Mouse (Mus musculus) gastrocnemius, postnatal 14 days (tissue): Measurements from ENCODE around the gene CK137956. TPM values are rescaled to one million over a fixed set of nuclear protein-coding genes. Genes with fewer than 3 reads are reported as not detected.
A peak's percentile ranks its signal among the peaks of the same experiment; 100 is the strongest.

Experiments
- DNase-seq: peaks from one replicate; pipeline ENCODE4 v3.0.0; 2021; ENCODE audit warnings: mixed read lengths
- intact Hi-C: fragments of 180-260 bp; cut with DNase I; formaldehyde crosslinking; loops from one replicate; pipeline ENCODE4 v1.15.1; 2025; ENCODE audit warnings: low total_unique reads
- total RNA-seq, 2 experiments: library from RNA; stranded (reverse); gene quantifications; 2 replicates each; pipeline ENCODE4 v1.2.3; 2021

The CK137956 gene
- total RNA-seq, 2 experiments from 2014 or later: not detected

DNA sequence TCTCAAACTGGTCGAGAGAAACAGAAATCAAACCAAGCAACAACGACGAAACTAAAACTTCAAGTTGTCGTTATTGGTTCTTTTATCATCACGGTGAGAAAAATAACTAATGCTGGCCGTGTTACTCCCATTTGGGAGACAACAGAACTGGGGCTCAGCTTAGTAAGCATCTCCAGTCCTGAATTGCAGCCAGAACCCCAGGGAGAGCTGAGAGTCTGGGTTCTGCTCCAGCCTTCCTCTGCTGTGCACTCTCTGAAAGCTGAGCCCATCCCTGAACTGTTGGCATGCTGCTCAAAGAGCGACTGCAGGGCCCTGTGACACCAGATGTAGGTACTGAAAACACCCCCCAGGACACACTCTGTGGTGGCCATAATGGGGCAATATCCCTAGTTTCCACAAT is 33.3 kb downstream of the CK137956 start:
- intact Hi-C loops: no loop called here
- DNase-seq: no peak

DNA sequence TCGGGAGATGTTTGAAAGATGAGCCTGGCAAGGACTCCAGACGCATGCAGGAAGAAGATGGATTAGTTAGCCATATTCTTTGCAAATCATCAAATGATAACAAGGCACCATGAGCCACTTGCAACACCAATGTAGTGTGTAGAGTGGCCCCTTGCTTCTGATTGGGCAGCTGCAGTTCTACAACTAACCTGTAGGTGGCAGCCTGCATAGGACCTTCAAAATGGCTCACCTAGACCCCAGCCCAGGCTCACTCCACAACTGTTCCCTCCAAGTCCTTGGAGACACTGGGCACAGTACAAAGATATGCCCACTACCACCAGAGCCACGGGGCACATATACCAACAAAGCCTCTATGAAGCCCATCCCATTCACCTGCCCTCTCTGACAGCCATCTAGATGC is 35.4 kb downstream of the CK137956 start:
- intact Hi-C loops: no loop called here
- no peak for DNase-seq

DNA sequence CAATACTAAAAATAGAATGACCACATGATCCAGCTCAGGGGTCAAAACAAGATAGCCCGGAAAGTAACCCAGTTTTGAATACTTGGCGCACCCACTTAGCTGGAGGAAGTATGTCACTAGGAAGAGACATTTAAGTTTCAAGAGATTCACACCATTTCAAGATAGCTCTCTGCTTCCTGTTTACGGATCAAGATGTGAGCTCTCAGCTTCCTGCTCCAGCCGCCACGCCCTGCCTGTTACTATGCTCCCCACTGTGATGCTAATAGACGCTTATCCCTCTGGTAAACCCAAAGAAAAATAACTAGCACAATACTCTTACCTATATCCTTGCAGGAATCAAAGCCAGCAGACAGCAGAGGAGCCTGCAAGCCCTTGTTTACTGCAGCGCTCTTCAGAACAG is 57.2 kb downstream of the CK137956 start:
- intact Hi-C loops: no loop called here
- DNase-seq: no peak

DNA sequence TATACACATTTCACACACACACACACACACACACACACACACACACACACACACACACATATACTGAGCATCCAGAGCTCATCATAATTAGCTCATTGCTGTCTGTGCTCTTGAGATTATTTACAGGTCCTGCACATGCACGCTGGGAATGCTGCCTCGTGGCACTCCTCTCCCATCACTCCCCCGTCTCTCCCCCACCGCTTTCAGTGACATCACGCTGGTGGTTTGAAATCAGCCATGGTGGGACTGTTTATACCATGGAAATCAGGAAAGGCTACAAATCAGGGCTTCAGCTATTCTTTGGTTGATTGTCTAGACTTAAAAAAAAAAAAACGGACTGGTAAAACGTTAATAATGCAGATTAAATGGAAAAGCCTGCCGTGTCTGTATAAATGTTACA is 63.6 kb downstream of the CK137956 start:
- no peak for DNase-seq
- intact Hi-C loops: no loop called here

DNA sequence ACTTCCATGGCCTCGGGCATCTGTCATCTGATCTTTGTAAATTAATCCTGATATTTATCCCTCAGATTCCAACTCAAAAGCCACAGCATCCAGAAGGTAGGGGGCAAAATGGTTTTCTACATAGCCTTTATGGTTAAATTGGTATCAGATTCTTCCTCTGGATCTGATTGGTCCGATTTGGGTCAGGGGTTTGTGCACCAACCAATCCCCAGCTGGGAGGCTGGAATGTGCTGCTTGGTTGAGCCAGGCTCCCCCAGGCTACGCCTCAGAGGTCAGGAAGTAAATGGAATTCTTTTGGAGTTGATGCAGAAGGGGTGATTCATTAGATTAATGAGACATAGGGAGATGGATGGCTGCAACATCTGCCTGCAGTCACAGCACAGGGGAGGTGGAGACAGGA is 66.8 kb downstream of the CK137956 start:
- intact Hi-C loops: no loop called here

DNA sequence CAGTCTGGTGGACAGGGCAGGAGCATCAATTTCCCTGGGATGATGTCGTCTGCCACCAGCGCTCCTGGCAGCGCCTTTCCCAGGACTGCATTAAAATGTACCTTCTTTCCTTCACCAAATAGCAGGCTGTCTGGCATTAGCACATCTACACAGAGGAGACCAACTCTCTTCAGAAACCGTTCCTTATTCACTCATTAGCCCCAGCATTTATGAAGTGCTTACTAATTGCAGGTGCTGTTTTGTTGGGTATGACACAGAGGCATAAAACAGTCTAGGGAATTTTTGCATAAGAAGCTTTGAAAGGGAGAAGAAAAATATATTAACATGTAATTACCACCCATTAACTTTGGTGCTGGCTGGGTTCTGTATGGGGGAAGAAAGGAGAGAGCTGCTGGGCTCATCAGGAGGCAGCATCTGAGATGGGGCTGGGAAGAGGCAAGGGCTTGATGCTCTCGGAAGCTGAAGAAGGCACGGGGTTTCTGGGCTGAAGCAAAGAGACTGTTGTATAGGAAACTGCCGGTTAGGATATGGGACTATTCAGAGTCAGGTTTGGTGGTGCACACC is 69.8 kb downstream of the CK137956 start:
- no peak for DNase-seq
- intact Hi-C loops: no loop called here

More for the DNA sequence above, 66.8 kb downstream of the CK137956 start:
- DNase-seq: no peak

DNA sequence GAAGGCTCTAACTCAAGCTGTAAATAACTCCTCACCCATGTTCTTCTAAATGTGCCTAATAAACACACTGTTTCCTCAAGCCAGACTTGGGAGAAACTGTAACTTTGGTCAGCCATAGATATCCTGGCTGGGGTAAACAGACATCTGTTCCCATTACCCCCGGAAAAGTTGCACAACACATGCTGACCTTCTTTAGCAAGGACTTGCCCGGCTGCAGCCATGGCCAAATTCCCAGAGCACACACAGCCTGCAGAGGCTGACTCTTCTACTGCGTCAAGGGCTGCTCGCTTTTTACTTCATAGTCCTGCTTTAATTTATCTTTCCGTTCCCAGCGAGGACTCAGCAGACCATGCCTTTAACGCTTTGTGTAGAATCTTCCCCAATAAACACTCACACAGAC is 81.7 kb downstream of the CK137956 start:
- peak; percentile 10 for DNase-seq
- intact Hi-C loops: no loop called here

DNA sequence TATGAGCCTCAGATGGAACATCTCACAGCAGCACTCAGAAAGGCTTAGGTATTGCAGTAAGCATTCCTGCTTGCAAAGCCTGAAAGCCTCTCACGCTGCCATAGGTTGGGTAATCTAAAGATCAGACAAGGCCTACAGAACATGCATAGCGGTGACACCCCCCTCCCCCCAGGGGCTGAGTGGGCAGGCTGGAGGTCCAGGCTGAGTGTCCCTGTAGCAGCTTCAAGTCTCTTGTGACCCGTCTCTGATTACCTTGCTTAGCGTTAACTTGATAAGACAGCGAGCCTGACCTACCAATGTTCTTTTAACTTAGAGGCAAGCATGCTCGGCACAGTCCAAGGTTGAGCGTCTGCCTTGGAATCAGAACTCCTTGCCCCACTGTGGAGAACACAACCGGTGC is 91.8 kb downstream of the CK137956 start:
- no peak for DNase-seq
- intact Hi-C loops: no loop called here

Other genes with a start within 250 kb of the CK137956 start
- under 1 TPM; 0.08 to 0.18 TPM for gene Csmd2, start 16.9 kb upstream of the CK137956 start, total RNA-seq